Mouse (Mus musculus) heart, postnatal 14 days (tissue): ENCODE results near the gene Cacna1s. TPM values are rescaled to one million over a fixed set of nuclear protein-coding genes. Genes with fewer than 3 reads are reported as not detected.

ENCODE experiments used
- DNase-seq, 2 experiments: peaks; one replicate each; pipeline ENCODE4 v3.0.0; 2021 to 2022
- intact Hi-C: fragments of 180-260 bp; cut with DNase I; formaldehyde crosslinking; loops from one replicate; pipeline ENCODE4 v1.15.1; 2025
- long read RNA-seq, 2 experiments: library from polyadenylated mRNA; stranded (forward); transcript quantifications; one replicate each; pipeline ENCODE4 v2.0.0; 2021
- total RNA-seq, 2 experiments: library from RNA; stranded (reverse); gene quantifications; 2 replicates each; pipeline ENCODE4 v1.2.3; 2021

The Cacna1s gene
- 1 to 10 TPM; 1.6 to 1.7 TPM for total RNA-seq
- long read RNA-seq, experiment 1, partial matches to known transcripts: 1 of 1 reads
- long read RNA-seq, experiment 1, other reads (novel, unspliced or antisense): 0 of 1 reads
- long read RNA-seq, experiment 2, partial matches to known transcripts: 0 of 5 reads
- long read RNA-seq, experiment 2, other reads (novel, unspliced or antisense): 5 of 5 reads

DNA sequence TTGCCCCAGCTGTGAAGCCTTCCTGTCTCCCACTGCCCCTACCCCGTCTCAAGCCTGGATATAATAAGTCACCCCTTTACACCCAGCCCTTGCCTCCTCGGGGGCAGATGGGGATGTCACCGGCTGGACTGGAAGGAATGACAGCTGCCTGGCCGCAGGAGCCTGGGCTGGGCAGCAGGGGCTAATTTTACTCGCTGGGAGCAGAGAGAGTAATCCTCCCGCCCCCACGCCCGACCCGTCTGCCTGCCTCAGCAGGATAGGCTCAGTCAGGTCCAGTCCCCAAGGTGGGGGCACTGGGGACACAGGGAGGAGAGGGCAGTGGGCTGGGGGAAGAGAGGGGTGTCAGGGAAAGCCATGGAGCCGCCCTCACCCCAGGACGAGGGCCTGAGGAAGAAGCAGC, at the start of gene Cacna1s:
Gene Cacna1s, plus strand, starts transcription at position 204 of the 400 bp plus-strand sequence.
- DNase-seq: no peak
- intact Hi-C loops: loop anchor here (2.0 kb wide), 1 partner anchor 116 kb away; no protein-coding TSS in a partner anchor

GRCm38 (mm10) chr1:136006292-136006748, 46.2 kb upstream of the Cacna1s start, which contains the start of gene Igfn1:
Gene Igfn1 (minus strand): TSS chr1:136006342.
- no peak for DNase-seq
- intact Hi-C loops: no loop called here

DNA sequence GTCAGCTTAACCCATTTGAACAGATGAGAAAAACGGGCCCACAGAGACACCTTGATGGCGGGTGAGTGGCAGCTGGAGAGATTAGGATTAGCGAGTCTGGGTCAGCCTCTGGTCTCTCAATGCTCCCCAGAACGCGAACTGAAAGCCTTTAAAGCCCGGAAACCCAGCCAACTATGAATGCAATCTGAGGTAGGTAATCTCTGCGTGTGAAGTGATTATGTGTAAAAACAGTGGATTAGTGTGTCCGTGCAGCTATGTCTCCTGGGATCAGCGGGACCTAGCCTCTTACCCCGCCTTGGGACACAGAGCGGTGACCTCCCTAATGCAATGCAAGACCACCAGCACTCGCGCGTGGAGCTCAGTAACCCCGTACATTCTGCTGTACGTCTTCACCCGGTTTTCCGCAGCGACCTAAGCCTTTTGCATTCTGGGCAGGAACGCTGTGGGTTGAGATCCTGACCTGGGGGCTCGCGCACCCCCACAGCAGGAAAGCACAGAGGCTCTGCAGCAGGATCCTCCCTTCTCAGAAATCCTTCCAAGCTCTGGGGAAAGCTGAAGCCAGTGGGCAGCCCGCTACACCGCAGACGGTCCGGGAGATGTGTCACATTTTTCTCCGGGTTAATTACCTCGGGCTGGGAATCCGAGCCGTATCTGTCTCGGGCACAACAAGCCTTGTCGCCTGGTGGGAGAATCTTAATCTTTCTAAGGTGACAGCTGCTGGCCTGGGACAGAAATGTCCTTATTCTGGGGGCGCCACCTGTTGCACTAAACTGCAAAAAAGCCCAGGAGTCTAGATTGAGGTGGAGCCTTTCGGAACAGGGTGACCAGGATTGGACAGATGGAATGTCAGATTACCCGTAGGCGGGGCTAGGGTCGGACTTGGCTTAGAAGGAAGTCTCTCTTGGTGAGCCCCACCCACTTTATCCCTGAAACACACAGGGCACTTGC, 45.1 kb upstream of the Cacna1s start, which contains the start of gene Tmem9:
Gene Tmem9, plus strand, starts transcription at position 940 of the 948 bp plus-strand sequence.
- intact Hi-C loops: no loop called here
- peak; percentile 63 to 66 for DNase-seq

- no peak for DNase-seq
Measured at GRCm38 (mm10) chr1:136008159-136008533, 44.4 kb upstream of the Cacna1s start.

DNA sequence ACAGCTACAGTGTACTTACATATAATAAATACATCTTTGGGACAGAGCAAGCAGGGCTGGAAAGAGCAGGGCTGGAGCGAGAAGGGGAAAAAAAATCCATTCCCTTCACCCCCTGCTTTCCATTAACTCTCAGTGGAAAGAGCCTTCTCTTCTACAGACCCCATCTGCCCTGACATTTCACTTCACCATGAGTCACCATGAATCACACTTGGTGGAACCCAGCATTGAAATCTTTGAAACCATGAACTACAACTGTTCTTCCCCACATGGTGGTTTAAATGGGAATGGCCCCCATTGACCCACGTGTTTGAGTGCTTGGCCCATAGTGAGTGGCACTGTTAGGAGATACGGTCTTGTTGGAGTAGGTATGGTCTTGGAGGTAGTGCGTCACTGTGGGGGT, 42.3 kb upstream of the Cacna1s start:
- no peak for DNase-seq
- intact Hi-C loops: no loop called here

More at GRCm38 (mm10) chr1:136008159-136008533, 44.4 kb upstream of the Cacna1s start:
- intact Hi-C loops: no loop called here

DNA sequence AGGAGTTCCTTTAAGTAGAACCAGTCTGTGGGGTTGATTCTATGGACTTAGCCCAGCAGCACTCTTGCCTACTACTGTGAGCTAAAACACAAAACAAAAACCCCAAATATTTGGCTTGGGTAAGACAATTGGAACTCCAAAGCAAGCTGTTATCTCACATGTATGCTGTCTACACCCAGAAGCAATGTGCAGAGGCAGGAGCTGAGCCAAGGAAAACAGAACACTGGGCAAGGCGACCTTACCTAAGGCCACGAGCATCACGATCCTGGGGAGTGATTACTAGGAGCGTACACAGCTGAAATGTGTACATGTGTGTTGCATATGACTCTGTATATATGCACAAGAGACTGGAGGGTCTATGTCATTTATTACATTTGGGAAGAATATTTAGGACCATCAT, 39.0 kb upstream of the Cacna1s start:
- intact Hi-C loops: no loop called here
- no peak for DNase-seq

- DNase-seq: no peak
- intact Hi-C loops: no loop called here
Measured at GRCm38 (mm10) chr1:136014796-136015502, 37.6 kb upstream of the Cacna1s start.

DNA sequence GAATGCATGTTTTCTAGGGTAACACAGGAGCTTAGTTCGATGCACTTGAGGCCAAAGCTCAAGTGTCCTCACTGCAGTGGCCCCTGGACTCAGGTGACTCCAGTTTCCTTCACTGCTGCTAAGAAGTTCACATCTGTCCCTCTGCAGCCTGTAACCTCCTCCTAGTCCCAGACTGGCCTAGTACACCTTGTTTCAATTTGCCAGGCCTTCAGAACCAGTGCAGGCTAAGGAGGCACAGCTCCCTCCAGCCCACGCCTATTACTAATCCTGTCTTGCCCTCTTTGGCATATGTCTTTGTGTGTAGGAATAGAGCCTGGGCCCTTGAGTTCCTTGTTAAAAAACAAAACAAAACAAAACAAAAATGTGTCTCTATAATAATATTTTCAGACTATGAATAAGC, 35.2 kb upstream of the Cacna1s start:
- no peak for DNase-seq
- intact Hi-C loops: no loop called here

DNA sequence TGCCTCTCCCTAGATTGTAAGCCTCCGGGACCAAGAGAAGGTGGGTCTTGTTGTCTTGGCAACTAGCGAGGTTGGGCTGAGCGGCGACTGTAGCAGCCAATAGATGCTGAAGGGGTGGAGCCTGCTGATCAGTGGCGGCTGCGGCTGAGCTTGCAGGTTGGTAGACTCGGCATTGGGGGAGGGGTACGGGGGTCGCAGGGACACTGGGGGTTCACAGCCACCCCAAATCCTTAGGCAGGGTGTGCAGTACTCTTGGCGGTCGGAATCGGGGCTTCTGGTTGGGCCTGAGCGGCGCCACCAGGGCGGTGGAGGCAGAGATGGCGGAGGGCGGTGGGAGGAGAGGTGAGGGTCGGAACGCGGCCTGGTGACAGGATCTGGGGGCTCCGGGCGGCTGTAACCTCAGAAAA, 34.6 kb upstream of the Cacna1s start:
- peak; percentile 89 to 93 for DNase-seq
- intact Hi-C loops: no loop called here

- DNase-seq: peak in 1 of 2 experiments; percentile 26
Measured at GRCm38 (mm10) chr1:136018390-136019189, 34.0 kb upstream of the Cacna1s start.

DNA sequence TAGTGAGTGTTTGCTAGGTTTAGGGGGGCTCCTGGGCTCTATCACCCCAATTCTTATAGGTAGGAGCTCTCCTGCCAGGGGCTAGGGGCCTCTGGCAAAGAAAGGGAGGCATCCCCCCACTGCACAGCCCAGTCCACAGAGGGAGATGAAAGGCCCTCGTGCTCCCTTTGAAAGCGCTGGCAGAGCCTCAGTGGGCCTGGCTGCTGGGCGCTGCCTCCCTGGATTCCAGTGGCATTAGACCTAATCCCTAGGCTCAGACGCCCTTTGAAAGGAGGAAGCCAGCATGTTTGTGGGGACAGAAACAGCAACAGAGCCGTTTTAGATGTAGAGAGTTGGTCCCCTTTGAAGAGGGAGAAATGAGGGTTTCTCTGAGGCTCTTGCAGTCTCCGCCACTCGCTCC, 22.3 kb upstream of the Cacna1s start:
- DNase-seq: no peak
- intact Hi-C loops: no loop called here

More at GRCm38 (mm10) chr1:136018390-136019189, 34.0 kb upstream of the Cacna1s start:
- intact Hi-C loops: no loop called here

DNA sequence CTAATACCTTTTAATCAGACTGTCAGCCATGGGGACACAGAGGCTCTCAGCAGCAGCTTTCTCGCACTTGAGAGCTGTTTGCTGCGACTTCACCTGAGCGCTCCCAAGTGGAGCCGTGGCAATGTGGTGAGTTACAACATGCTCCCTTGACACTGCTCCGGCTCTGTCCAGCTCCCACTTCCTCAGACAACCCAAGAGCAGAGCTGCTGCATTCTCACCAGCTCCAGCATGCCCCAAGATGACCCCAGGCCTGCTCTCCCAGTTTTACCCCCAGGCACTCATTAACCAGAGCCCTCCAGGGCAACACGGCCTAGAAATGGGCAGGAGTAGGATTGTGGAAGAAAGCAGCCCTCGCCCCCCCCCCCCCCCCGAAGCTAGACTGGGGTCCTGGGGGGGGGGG, 20.9 kb upstream of the Cacna1s start:
- DNase-seq: no peak
- intact Hi-C loops: no loop called here

- intact Hi-C loops: no loop called here
Measured at GRCm38 (mm10) chr1:136032961-136033360, 19.6 kb upstream of the Cacna1s start.

DNA sequence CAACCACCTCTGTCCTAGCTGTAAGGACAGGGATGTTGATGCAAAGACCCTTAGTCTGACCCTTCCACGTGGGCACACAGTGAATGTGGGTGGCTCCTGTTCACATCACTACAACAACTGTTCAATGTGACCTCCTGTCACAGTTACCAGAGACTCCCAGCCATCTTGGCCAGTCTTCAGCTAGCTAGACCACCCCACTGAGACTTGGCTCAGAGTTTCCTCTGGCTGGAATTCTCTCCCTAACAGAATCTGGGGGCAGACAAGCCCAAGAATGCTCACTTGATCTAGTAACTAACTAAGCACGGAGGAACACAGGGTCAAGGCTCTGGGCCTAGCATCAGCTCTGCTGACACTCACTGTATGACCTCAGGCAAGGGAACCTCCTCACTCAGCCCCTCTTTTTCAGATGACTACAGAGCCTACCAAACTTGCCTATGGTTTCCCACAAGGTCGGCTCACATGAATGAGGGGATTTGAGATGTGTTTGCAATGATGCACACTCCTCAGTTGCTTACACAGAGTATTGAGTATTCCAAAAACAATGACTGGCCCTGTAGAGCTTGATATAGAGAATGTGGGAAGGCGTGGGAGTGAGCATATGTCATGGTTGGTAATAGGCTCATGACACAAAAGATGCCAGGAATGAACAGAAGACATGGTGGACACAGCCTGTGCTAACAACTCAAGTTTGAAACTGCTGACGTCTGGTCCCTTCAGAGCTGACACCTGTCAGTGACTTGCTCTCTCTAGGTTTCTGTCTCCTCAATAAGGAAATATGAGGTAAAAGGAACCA, 13.6 kb upstream of the Cacna1s start:
- no peak for DNase-seq
- intact Hi-C loops: no loop called here

More at GRCm38 (mm10) chr1:136032961-136033360, 19.6 kb upstream of the Cacna1s start:
- no peak for DNase-seq

- no peak for DNase-seq
- intact Hi-C loops: no loop called here
Measured at GRCm38 (mm10) chr1:136040452-136040851, 12.1 kb upstream of the Cacna1s start.

DNA sequence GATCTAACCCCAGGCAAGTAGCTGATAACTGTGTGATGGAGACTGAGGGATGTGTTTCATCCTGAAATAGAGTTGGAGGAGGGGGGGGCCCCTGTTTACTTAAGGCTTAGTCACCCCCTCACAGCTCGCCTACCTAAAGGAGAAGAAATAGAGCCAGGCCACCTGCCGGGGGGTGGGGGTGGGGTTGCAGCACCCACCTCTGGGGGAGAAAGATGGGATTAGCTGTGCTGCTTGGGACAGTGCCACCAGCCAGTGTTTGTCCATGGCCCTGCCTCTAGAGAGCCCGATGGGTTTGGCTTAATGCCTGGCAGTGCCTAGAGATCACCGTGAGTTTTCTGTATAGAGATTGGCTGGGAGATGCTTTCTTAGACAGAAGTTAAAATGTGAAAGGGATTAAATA, 11.7 kb upstream of the Cacna1s start:
- intact Hi-C loops: no loop called here

DNA sequence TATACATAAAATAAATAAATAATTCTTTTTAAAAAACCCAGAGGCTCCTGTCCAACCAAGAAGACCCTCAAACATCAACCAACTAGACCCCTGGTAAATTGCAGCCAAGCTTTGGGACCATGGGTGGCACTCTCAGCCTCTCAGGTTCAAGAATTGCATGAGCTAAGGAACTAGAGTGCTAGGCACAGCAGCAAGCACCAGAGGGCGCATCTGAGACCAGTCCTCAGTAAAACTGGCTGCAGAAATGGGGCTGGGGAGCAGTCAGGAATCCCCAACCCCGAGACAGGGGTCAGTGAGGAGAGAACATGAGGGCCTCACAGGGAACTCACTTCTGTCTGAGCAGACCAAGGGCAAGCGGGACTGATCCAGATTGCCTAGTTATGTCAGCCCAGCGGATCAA, 6.8 kb upstream of the Cacna1s start:
- intact Hi-C loops: loop anchor here (5.0 kb wide), 1 partner anchor 412 kb away; no protein-coding TSS in a partner anchor
- DNase-seq: peak; percentile 49 to 61

More for the DNA sequence above, 11.7 kb upstream of the Cacna1s start:
- DNase-seq: no peak

GRCm38 (mm10) chr1:136047432-136047831, 5.1 kb upstream of the Cacna1s start:
- DNase-seq: peak in 1 of 2 experiments; percentile 28

GRCm38 (mm10) chr1:136047894-136048293, 4.7 kb upstream of the Cacna1s start:
- intact Hi-C loops: loop anchor here (5.0 kb wide), 1 partner anchor 409 kb away; no protein-coding TSS in a partner anchor
- no peak for DNase-seq

More at GRCm38 (mm10) chr1:136047432-136047831, 5.1 kb upstream of the Cacna1s start:
- intact Hi-C loops: loop anchor here (5.0 kb wide), 1 partner anchor 410 kb away; no protein-coding TSS in a partner anchor
